Mouse (Mus musculus) CD4-positive, CD25-positive, alpha-beta regulatory T cell, adult 2 months (primary cell): Measurements from ENCODE around the gene Celf1.

Experiments used
- DNase-seq: peaks from one replicate; pipeline ENCODE4 v3.0.0-alpha.2; 2012; ENCODE audit warnings: low read depth, low spot score

Celf1 gene

GRCm38 (mm10) chr2:91061849-91062481, 121.8 kb downstream of the Celf1 start:
- DNase-seq: no peak

- no peak for DNase-seq
Measured at GRCm38 (mm10) chr2:91062779-91063606, 122.8 kb downstream of the Celf1 start.

GRCm38 (mm10) chr2:91064211-91064610, 124.0 kb downstream of the Celf1 start:
- no peak for DNase-seq

GRCm38 (mm10) chr2:91065544-91065943, 125.4 kb downstream of the Celf1 start:
- peak; percentile 72 for DNase-seq

GRCm38 (mm10) chr2:91066455-91066854, 126.3 kb downstream of the Celf1 start:
- DNase-seq: no peak

GRCm38 (mm10) chr2:91068162-91068871, 128.1 kb downstream of the Celf1 start:
- DNase-seq: no peak

- no peak for DNase-seq
Measured at GRCm38 (mm10) chr2:91068872-91069165, 128.6 kb downstream of the Celf1 start.
